Mouse (Mus musculus): ENCODE data around the gene Klk9.

GRCm38 (mm10) chr7:43797844-43798462 lies 6.3 kb downstream of the Klk9 start:
- TF ChIP-seq CTCF (IDR thresholded peaks at IDR 0.05; ENCODE audit: insufficient read depth, low read depth, low read length): no peak
- TF ChIP-seq POLR2A (IDR thresholded peaks at IDR 0.05; ENCODE audit: insufficient read depth, low read depth, low read length): no peak

Data from olfactory bulb, adult 2 months (tissue).